Mouse (Mus musculus) embryonic fibroblast, embryonic 13.5 days (primary cell): Measurements from ENCODE around the gene Tmem254b.
"Not testable (repeated sequence)": the region's sequence is repeated elsewhere in the genome, so short reads cannot be mapped to it uniquely, and the experiment has no call there.

ENCODE experiments used
- CTCF ChIP-seq: IDR thresholded peaks from 2 replicates; pipeline ENCODE4 v1.5.1; 2011; ENCODE audit warnings: mild to moderate bottlenecking, control low read depth, low read length, moderate library complexity, borderline replicate concordance; ENCODE audit not compliant: insufficient read depth
- POLR2A ChIP-seq: IDR thresholded peaks from 2 replicates; pipeline ENCODE4 v1.6.1; 2011; ENCODE audit warnings: low read depth, mild to moderate bottlenecking, control low read depth, low read length, moderate library complexity

DNA sequence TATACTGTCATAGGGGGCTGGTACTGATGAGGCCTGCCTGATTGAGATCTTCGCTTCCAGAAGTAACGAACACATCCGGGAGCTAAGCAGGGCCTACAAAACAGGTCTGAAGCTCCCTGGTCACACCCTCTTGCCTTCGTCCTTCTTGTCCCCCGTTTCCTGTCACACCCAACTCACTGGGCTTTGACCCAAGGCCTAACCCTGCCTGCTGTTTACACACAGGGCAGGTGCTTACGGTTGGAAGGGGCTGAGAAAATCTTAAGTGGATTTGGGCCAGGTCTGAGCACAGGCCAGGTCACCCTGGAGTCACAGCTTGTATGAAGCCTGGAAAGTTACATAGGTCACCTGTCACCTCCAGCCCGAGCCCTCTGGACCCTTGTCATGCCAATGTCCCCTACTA, 50.8 kb downstream of the Tmem254b start:
- not testable (repeated sequence) for TF ChIP-seq CTCF, POLR2A
